9 mouse cellular contexts compared by ENCODE assay signal in the genomic region with DNA sequence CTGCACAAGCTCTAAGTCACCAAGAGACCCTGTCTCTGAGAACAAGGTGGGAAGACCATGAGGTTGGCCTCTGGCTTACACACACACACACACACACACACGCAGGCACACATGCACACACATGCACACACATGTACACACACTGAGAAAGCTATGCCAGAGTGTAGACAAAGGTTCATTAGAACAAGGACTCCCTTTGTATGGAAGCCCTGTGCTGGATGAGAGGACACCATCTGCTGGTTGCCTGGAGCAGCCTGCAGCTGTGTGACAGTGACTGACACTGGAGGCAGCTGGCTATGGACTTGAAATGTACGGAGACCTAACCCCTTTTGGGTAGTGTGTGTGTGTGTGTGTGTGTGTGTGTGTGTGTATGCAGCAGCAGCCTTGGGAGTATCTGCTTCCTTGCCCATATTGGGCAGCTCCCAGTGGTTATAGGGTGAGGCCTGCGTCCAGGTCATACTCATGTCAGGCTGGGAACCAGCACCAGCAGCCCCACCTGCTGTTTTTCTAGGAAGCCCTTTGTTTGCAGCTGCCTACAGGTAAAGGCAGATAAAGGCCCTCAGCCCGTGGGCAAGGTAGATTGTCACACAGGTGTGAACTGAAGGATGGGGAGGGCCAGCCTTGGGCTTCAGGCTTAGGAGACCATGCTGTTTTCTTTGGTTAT. TPM values are rescaled to one million over a fixed set of nuclear protein-coding genes. Genes with fewer than 3 reads are reported as not detected.
DNase-seq lines count a peak whose midpoint lies in the region; ATAC-seq lines count a peak whose summit lies in the region.
"Had no signal": no experiment of that assay in that cellular context is flagged by ENCODE, and none has a peak within 500 bp of the region (broad histone marks: within the 10 kb centered on the region; RNA-seq: fewer than 3 reads in every experiment).

No protein-coding gene starts in this region.

- no peak for DNase-seq in heart, embryonic 10.5 days (ENCODE audit: low spot score)
- no peak for DNase-seq in heart, adult 18-20 months
- peak; percentile 55 for DNase-seq in A20 (ENCODE audit: low read depth, low spot score)
- no peak for DNase-seq in frontal cortex, adult 2 months (ENCODE audit: extremely low spot score in 1 of 2, low spot score in 1 of 2)
- no peak for DNase-seq in natural killer cell, adult 2 months (ENCODE audit: low spot score in 2 of 2)
- no peak for DNase-seq in adrenal gland, postnatal 25 days
- DNase-seq: B cell, adult 2 months had no signal

- H3K27me3 ChIP-seq in heart, embryonic 10.5 days (ENCODE audit: insufficient read depth, poor library complexity, severe bottlenecking) = no peaks in the 10 kb centered on the region
- H3K27me3 ChIP-seq in forebrain, embryonic 16.5 days (replicated peaks; ENCODE audit: control insufficient read depth, insufficient read depth, low read length) = no peaks in the 10 kb centered on the region
- H3K27me3 ChIP-seq in midbrain, embryonic 15.5 days (replicated peaks) = no peaks in the 10 kb centered on the region

- H3K4me1 ChIP-seq in heart, embryonic 10.5 days = peaks cover 66% of the 10 kb centered on the region
- H3K4me1 ChIP-seq in forebrain, embryonic 16.5 days (replicated peaks; ENCODE audit: control insufficient read depth, insufficient read depth, low read length) = peaks cover 85% of the 10 kb centered on the region
- peaks cover 56% of the 10 kb centered on the region for H3K4me1 ChIP-seq in midbrain, embryonic 15.5 days

- peak overlapping the region; percentile 48 for H3K27ac ChIP-seq in heart, embryonic 10.5 days
- peak overlapping the region; percentile 11 for H3K27ac ChIP-seq in forebrain, embryonic 16.5 days (ENCODE audit: low read length)
- H3K27ac ChIP-seq in midbrain, embryonic 15.5 days = peak overlapping the region; percentile 71

- H3K4me2 ChIP-seq in forebrain, embryonic 16.5 days (ENCODE audit: low read length) = no peak overlapping the region
- H3K4me2 ChIP-seq in midbrain, embryonic 15.5 days = no peak overlapping the region

- no peak overlapping the region for H3K4me3 ChIP-seq in heart, embryonic 10.5 days
- H3K4me3 ChIP-seq in forebrain, embryonic 16.5 days (replicated peaks; ENCODE audit: low read length) = no peak overlapping the region
- no peak overlapping the region for H3K4me3 ChIP-seq in midbrain, embryonic 15.5 days

- H3K9ac ChIP-seq in forebrain, embryonic 16.5 days (replicated peaks; ENCODE audit: low read depth, low read length) = no peak overlapping the region
- no peak overlapping the region for H3K9ac ChIP-seq in midbrain, embryonic 15.5 days

- no peak for ATAC-seq in forebrain, embryonic 16.5 days
- no peak for ATAC-seq in midbrain, embryonic 15.5 days (replicated peaks)

- no peaks in the 10 kb centered on the region for H3K9me3 ChIP-seq in heart, embryonic 10.5 days
- H3K9me3 ChIP-seq in forebrain, embryonic 16.5 days (ENCODE audit: control insufficient read depth, low read length) = no peaks in the 10 kb centered on the region
- no peaks in the 10 kb centered on the region for H3K9me3 ChIP-seq in midbrain, embryonic 15.5 days

- 52% methylated on average over 4 of the region's 4 CpGs for WGBS in heart, embryonic 10.5 days
- WGBS in forebrain, embryonic 16.5 days = 52% methylated on average over 4 of the region's 4 CpGs
- WGBS in midbrain, embryonic 15.5 days = 62% methylated on average over 4 of the region's 4 CpGs

- no peaks in the 10 kb centered on the region for H3K36me3 ChIP-seq in heart, embryonic 10.5 days
- H3K36me3 ChIP-seq in forebrain, embryonic 16.5 days (ENCODE audit: control insufficient read depth, insufficient read depth) = no peaks in the 10 kb centered on the region
- H3K36me3 ChIP-seq in midbrain, embryonic 15.5 days (replicated peaks) = no peaks in the 10 kb centered on the region

RNA-seq across cellular contexts. Expression of a gene that starts 55.4 kb away (rescaled TPM):
- 44.7 and 59.3 TPM in 2 replicates for polyA plus RNA-seq in heart, embryonic 10.5 days (2016; fragmentation: Nextera tagmentation; extraction: Ambion mirVana)
- total RNA-seq in heart, adult 18-20 months (2021) = 10 to 100 TPM; 38.2 to 38.7 TPM
- 47.8 and 48.9 TPM in 2 replicates for polyA plus RNA-seq in forebrain, embryonic 16.5 days (2015; fragmentation: Nextera tagmentation; extraction: Ambion mirVana)
- polyA plus RNA-seq in midbrain, embryonic 15.5 days (2015; fragmentation: Nextera tagmentation; extraction: Ambion mirVana) = 67.4 and 78.1 TPM in 2 replicates
- 27.9 and 33.2 TPM in 2 replicates for polyA plus RNA-seq in frontal cortex, adult 2 months (2012; rRNA removed)
- 33.5 and 60.5 TPM in 2 replicates for total RNA-seq in adrenal gland, postnatal 25 days (2021)

Comparison
In these comparisons a context has a peak if more than half of its experiments do, and no peak if none do; other contexts are left out.
1. H3K27ac ChIP-seq: peak in every context shown above with its lines; median percentile 71 in midbrain, embryonic 15.5 days; 48 in heart, embryonic 10.5 days; 11 in forebrain, embryonic 16.5 days.